Mouse (Mus musculus): ENCODE measurements around the gene Atf7ip. TPM values are rescaled to one million over a fixed set of nuclear protein-coding genes. Genes with fewer than 3 reads are reported as not detected.

Gene Atf7ip
- total and polyA plus RNA-seq, 3 experiments, result 4.2 to 35.4 (median 29.7) TPM

DNA sequence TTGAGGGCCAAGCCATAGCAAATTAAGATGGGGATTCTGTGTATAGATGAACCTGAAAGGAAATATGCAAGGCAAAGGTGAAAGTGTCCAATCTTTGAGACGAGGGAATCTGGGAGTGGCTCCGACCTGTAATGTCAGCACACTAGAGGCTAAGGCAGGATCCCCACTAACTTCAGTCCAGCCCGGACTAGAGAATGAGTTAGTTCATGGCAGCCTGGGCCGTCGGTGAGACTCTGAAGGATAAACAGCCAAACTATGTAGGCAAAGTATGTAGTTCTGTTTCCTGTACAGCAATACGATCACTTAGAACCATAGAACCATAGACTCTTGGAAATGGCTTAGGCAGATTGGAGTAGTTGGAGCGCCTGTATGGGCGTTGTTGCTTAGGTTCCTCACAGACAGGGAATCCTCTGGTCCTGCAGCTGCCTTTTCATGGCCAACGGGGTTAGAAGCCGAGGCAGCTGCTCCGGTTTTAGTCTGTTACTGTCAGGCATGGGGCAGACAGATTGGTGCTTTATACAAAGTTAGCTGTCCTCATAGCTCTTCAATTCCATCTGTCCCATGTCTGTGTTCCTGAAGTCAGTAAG is 39.4 kb downstream of the Atf7ip start:
- H3K27me3 ChIP-seq (replicated peaks), result no peaks in the 10 kb centered on the region
- no peaks in the 10 kb centered on the region for H3K9me3 ChIP-seq (replicated peaks; ENCODE audit: low read length)
- H3K4me2 ChIP-seq (ENCODE audit: insufficient read depth, low read depth, poor library complexity, severe bottlenecking), result no peak overlapping the region
- no peak overlapping the region for H3K4me3 ChIP-seq (replicated peaks in 1 of 3; ENCODE audit: low read depth in 2 of 3, low read length in 2 of 3, poor library complexity in 1 of 3)
- no peak for DNase-seq (ENCODE audit: extremely low read depth)
- peaks cover 6 to 23% of the 10 kb centered on the region in 2 experiments for H3K36me3 ChIP-seq (replicated peaks in 1 of 2; ENCODE audit: control insufficient read depth in 1 of 2, insufficient read depth in 1 of 2, low read length in 1 of 2)
- in situ Hi-C loops (cut with MboI; ENCODE audit: low pct_ligation_motif_present, low pct_unique_long_range_greater_than_20kb, low sequenced_read_pairs) (no loop called here), dilution Hi-C loops (cut with MboI; ENCODE audit: extremely low pct_ligation_motif_present, extremely low pct_unique_long_range_greater_than_20kb, low sequenced_read_pairs) (no loop called here)
- H3K79me2 ChIP-seq (replicated peaks; ENCODE audit: control insufficient read depth, extremely low read depth, insufficient read depth, poor library complexity, severe bottlenecking), result peaks cover 54% of the 10 kb centered on the region
- H3K27ac ChIP-seq (ENCODE audit: insufficient read depth, low read depth), result no peak overlapping the region
- H3K4me1 ChIP-seq (ENCODE audit: control insufficient read depth in 1 of 2, insufficient read depth in 2 of 2), result peaks cover 6 to 63% of the 10 kb centered on the region in 2 experiments
- no peak overlapping the region for H3K9ac ChIP-seq (ENCODE audit: insufficient read depth, low read depth)
- TF ChIP-seq KAT2A (IDR thresholded peaks at IDR 0.05; ENCODE audit: insufficient replicate concordance, low read length) (no peak), ZMIZ1 (IDR thresholded peaks at IDR 0.05; ENCODE audit: low read depth, low read length) (no peak), RCOR1 (conservative IDR thresholded peaks at IDR 0.05; ENCODE audit: low read depth, low read length) (no peak), SIN3A (IDR thresholded peaks at IDR 0.05; ENCODE audit: low read length) (no peak), E2F4 (IDR thresholded peaks at IDR 0.05; ENCODE audit: insufficient replicate concordance, low read depth, low read length) (no peak), CHD1 (IDR thresholded peaks at IDR 0.05; ENCODE audit: low read depth, low read length) (no peak)

- no peaks in the 10 kb centered on the region for H3K27me3 ChIP-seq (replicated peaks)
Measured at GRCm38 (mm10) chr6:136546286-136546685, 40.3 kb downstream of the Atf7ip start.

DNA sequence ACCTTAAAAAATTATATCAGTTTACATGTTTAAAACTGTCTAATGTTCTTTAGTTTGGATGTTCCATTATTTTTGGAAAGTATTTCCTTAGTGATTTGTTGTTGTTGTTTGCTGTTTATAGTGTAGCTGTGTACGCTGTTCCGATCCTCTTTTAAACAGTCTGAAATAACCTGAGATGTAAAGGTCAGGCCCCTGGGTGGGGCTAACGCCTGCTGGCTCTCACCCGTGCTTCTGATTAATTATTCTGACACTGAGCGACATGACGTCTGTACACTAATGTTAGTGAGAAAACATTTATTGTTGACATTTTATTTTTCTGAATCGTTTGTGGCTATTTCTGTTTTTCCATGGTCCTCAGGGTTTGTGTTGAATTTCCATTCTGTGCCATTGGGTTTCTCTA is 41.0 kb downstream of the Atf7ip start:
- no peak overlapping the region for H3K4me3 ChIP-seq (replicated peaks in 1 of 3; ENCODE audit: low read depth in 2 of 3, low read length in 2 of 3, poor library complexity in 1 of 3)
- H3K79me2 ChIP-seq (replicated peaks; ENCODE audit: control insufficient read depth, extremely low read depth, insufficient read depth, poor library complexity, severe bottlenecking), result peaks cover 47% of the 10 kb centered on the region
- in situ Hi-C loops (cut with MboI; ENCODE audit: low pct_ligation_motif_present, low pct_unique_long_range_greater_than_20kb, low sequenced_read_pairs), result no loop called here
- H3K27me3 ChIP-seq (replicated peaks), result no peaks in the 10 kb centered on the region
- H3K4me2 ChIP-seq (ENCODE audit: insufficient read depth, low read depth, poor library complexity, severe bottlenecking), result peak overlapping the region; percentile 21; the same call in 1 of the 2 replicates
- H3K4me1 ChIP-seq (ENCODE audit: control insufficient read depth in 1 of 2, insufficient read depth in 2 of 2), result peaks cover 6 to 53% of the 10 kb centered on the region in 2 experiments
- H3K9ac ChIP-seq (ENCODE audit: insufficient read depth, low read depth), result no peak overlapping the region
- H3K36me3 ChIP-seq (replicated peaks in 1 of 2; ENCODE audit: control insufficient read depth in 1 of 2, insufficient read depth in 1 of 2, low read length in 1 of 2), result peaks cover 0 to 10% of the 10 kb centered on the region in 2 experiments
- H3K9me3 ChIP-seq (replicated peaks; ENCODE audit: low read length), result no peaks in the 10 kb centered on the region
- no peak for DNase-seq (ENCODE audit: extremely low read depth)
- no peak overlapping the region for H3K27ac ChIP-seq (ENCODE audit: insufficient read depth, low read depth)
- dilution Hi-C loops (cut with MboI; ENCODE audit: extremely low pct_ligation_motif_present, extremely low pct_unique_long_range_greater_than_20kb, low sequenced_read_pairs), result no loop called here
- no peak for TF ChIP-seq POLR2AphosphoS2 (IDR thresholded peaks at IDR 0.05; ENCODE audit: low read depth, low read length)
- no peak for TF ChIP-seq NELFE (IDR thresholded peaks at IDR 0.05; ENCODE audit: low read depth, low read length)
- TF ChIP-seq MAZ (IDR thresholded peaks at IDR 0.05; ENCODE audit: low read depth, low read length), result no peak
- TF ChIP-seq ELF1 (IDR thresholded peaks at IDR 0.05; ENCODE audit: low read depth, low read length), result no peak
- TF ChIP-seq USF1 (IDR thresholded peaks at IDR 0.05; ENCODE audit: low read depth, low read length), result no peak
- TF ChIP-seq PAX5 (IDR thresholded peaks at IDR 0.05; ENCODE audit: low read length), result no peak
- TF ChIP-seq MAX (IDR thresholded peaks at IDR 0.05; ENCODE audit: low read length), result no peak
- no peak for TF ChIP-seq RCOR1 (conservative IDR thresholded peaks at IDR 0.05; ENCODE audit: low read depth, low read length)
- TF ChIP-seq RAD21 (IDR thresholded peaks at IDR 0.05; ENCODE audit: low read depth, low read length), result no peak
- no peak for TF ChIP-seq IRF4 (IDR thresholded peaks at IDR 0.05; ENCODE audit: low read depth, low read length)
- no peak for TF ChIP-seq EP300 (IDR thresholded peaks at IDR 0.05; ENCODE audit: low read length)
- no peak for TF ChIP-seq NRF1 (IDR thresholded peaks at IDR 0.05; ENCODE audit: low read depth, low read length)
- TF ChIP-seq TBP (conservative IDR thresholded peaks at IDR 0.05; ENCODE audit: low read depth, low read length), result no peak
- TF ChIP-seq JUN (IDR thresholded peaks at IDR 0.05; ENCODE audit: insufficient read depth, low read depth, low read length), result no peak
- no peak for TF ChIP-seq MAFK (IDR thresholded peaks at IDR 0.05; ENCODE audit: insufficient replicate concordance, low read length)
- TF ChIP-seq POLR2A (IDR thresholded peaks at IDR 0.05; ENCODE audit: low read depth, low read length), result no peak
- no peak for TF ChIP-seq ZC3H11A (IDR thresholded peaks at IDR 0.05; ENCODE audit: low read depth, low read length)
- no peak for TF ChIP-seq KAT2A (IDR thresholded peaks at IDR 0.05; ENCODE audit: insufficient replicate concordance, low read length)
- TF ChIP-seq TCF12 (IDR thresholded peaks at IDR 0.05; ENCODE audit: low read depth, low read length), result no peak

More at GRCm38 (mm10) chr6:136546286-136546685, 40.3 kb downstream of the Atf7ip start:
- H3K36me3 ChIP-seq (replicated peaks in 1 of 2; ENCODE audit: control insufficient read depth in 1 of 2, insufficient read depth in 1 of 2, low read length in 1 of 2), result peaks cover 0 to 15% of the 10 kb centered on the region in 2 experiments
- no peak overlapping the region for H3K4me3 ChIP-seq (replicated peaks in 1 of 3; ENCODE audit: low read depth in 2 of 3, low read length in 2 of 3, poor library complexity in 1 of 3)
- no peak overlapping the region for H3K9ac ChIP-seq (ENCODE audit: insufficient read depth, low read depth)
- in situ Hi-C loops (cut with MboI; ENCODE audit: low pct_ligation_motif_present, low pct_unique_long_range_greater_than_20kb, low sequenced_read_pairs), result no loop called here
- H3K27ac ChIP-seq (ENCODE audit: insufficient read depth, low read depth), result no peak overlapping the region
- H3K9me3 ChIP-seq (replicated peaks; ENCODE audit: low read length), result no peaks in the 10 kb centered on the region
- H3K79me2 ChIP-seq (replicated peaks; ENCODE audit: control insufficient read depth, extremely low read depth, insufficient read depth, poor library complexity, severe bottlenecking), result peaks cover 54% of the 10 kb centered on the region
- dilution Hi-C loops (cut with MboI; ENCODE audit: extremely low pct_ligation_motif_present, extremely low pct_unique_long_range_greater_than_20kb, low sequenced_read_pairs), result no loop called here
- H3K4me2 ChIP-seq (ENCODE audit: insufficient read depth, low read depth, poor library complexity, severe bottlenecking), result no peak overlapping the region
- TF ChIP-seq EP300 (IDR thresholded peaks at IDR 0.05; ENCODE audit: low read length) (no peak), MEF2A (IDR thresholded peaks at IDR 0.05; ENCODE audit: borderline replicate concordance, low read depth, low read length) (no peak), USF2 (conservative IDR thresholded peaks at IDR 0.05; ENCODE audit: low read depth, low read length) (no peak), E2F4 (IDR thresholded peaks at IDR 0.05; ENCODE audit: insufficient replicate concordance, low read depth, low read length) (no peak), IRF4 (IDR thresholded peaks at IDR 0.05; ENCODE audit: low read depth, low read length) (no peak), UBTF (IDR thresholded peaks at IDR 0.05; ENCODE audit: low read depth, low read length) (no peak), JUND (conservative IDR thresholded peaks at IDR 0.05; ENCODE audit: low read depth, low read length) (peak; percentile 20; the same call in 1 of the 2 replicates), RCOR1 (conservative IDR thresholded peaks at IDR 0.05; ENCODE audit: low read depth, low read length) (no peak)
- peaks cover 6 to 60% of the 10 kb centered on the region in 2 experiments for H3K4me1 ChIP-seq (ENCODE audit: control insufficient read depth in 1 of 2, insufficient read depth in 2 of 2)
- no peak for DNase-seq (ENCODE audit: extremely low read depth)
